Mouse (Mus musculus): Measurements from ENCODE around the gene Dlg1.

- TF ChIP-seq ZC3H11A (IDR thresholded peaks at IDR 0.05; ENCODE audit: borderline replicate concordance, low read depth, low read length) (no peak), HCFC1 (IDR thresholded peaks at IDR 0.05; ENCODE audit: borderline replicate concordance, insufficient read depth, low read length) (no peak), ZNF384 (IDR thresholded peaks at IDR 0.05; ENCODE audit: low read depth, low read length) (no peak), MAFK (IDR thresholded peaks at IDR 0.05; ENCODE audit: insufficient read depth, low read depth, low read length) (no peak), CHD2 (IDR thresholded peaks at IDR 0.05; ENCODE audit: low read depth, low read length) (no peak)
Observed at GRCm38 (mm10) chr16:31650788-31651187, 12.5 kb upstream of the Dlg1 start.

All from ES-E14 (cell line).